Mouse (Mus musculus): Measurements from ENCODE around the gene Cd5.

The Cd5 gene

GRCm38 (mm10) chr19:10759525-10759924 lies 20.7 kb upstream of the Cd5 start:
- in situ Hi-C loops (cut with MboI, MseI), result no loop called here

GRCm38 (mm10) chr19:10758708-10759107 lies 19.9 kb upstream of the Cd5 start:
- in situ Hi-C loops (cut with MboI, MseI), result no loop called here

GRCm38 (mm10) chr19:10757526-10757925 lies 18.7 kb upstream of the Cd5 start:
- in situ Hi-C loops (cut with MboI, MseI), result no loop called here

DNA sequence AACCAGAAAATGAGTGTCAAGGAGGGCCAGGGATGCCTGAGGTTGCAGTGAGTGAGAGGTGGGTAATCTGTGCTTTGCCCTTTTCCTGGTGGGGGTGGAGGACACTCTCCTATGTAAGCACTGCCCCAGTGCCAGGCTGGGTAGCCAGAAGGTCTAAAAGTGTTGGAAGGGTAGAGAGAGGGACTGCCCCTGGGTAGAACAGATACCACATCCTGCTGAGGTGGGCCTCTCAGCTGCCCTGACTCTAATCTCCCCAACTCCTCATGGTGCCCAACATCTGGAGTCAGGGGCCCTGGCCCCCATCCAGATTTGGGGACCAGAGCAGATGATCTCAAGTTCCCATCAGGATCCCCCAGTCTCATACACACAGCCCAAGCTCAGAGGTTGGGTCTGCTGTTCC lies 18.3 kb upstream of the Cd5 start:
- in situ Hi-C loops (cut with MboI, MseI), result no loop called here

DNA sequence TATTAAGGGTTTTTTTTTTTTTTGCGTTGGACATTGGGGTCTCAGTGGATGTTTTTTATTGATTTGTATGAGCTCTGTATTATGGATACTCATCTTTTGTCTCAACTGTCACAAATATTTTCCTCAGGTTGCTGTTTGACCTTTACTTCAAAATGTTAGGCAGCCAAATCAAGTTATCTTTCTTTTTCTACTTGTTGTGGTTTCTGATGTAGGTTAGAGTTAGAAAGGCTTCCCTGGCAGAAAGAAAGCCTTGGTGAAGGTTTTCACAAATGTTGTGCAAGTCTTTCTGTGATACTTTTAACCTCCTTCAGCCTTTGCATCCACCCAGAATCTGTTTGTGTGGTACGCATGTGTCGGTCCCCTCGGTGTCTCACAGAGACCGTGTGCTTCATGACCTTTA lies 13.8 kb upstream of the Cd5 start:
- in situ Hi-C loops (cut with MboI, MseI), result no loop called here

DNA sequence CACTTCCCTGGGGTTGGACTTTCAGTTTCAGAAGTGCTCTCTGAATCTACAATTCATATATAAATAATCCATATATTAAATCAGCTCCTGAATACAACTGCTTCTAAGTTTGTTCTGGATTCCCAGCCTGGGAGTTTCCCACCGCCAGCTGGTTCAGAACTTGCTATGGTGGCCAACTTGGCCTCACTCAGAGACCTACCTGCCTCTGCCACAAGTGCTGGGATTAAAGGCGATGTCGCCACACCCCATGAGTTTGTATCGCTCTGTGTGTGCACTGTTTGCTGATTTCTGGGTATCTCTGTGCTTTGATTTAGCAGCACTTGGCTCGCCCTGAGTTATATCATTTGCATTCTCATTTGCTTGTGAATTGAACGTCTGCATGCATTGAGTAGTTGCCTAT lies 13.3 kb upstream of the Cd5 start:
- in situ Hi-C loops (cut with MboI, MseI), result no loop called here

DNA sequence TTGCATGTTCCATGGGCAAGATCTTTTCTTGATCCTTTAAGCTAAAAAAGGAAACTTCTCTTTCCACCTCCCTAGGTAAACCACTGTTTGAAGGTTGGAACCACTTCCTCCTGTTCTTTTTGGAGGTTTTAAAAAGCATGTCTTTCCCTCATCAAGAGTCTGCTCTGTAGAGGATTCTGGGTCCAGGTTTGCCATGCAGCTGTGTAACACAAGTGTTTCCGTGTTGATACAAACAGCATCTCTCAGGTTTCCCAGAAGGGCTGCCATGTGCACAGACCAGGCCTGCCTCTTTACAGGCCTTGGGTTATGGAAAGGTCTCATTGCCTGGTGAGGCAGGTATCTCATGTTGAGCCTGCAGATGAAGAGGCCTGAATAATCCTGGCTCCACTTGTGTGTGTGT lies 12.8 kb upstream of the Cd5 start:
- in situ Hi-C loops (cut with MboI, MseI), result no loop called here

DNA sequence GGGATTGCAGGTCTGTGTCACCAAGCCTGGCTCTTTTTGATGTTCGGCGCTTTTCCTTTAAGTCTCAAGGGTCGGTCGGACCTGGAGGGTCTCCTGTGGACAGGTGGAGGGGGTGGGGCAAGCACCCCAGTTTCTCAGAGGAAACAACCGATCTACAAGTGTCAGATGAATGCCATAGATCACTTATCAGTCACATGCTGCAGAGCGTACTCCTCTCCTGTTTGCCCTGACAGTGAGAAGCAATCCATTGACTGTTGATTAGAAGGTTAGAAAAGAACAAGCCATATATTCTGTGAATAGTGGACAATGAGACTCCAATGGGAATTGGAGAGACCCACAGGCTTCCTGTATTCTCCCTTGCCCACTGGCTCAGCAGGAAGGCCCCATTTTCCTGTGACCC lies 11.4 kb upstream of the Cd5 start:
- in situ Hi-C loops (cut with MboI, MseI), result no loop called here

DNA sequence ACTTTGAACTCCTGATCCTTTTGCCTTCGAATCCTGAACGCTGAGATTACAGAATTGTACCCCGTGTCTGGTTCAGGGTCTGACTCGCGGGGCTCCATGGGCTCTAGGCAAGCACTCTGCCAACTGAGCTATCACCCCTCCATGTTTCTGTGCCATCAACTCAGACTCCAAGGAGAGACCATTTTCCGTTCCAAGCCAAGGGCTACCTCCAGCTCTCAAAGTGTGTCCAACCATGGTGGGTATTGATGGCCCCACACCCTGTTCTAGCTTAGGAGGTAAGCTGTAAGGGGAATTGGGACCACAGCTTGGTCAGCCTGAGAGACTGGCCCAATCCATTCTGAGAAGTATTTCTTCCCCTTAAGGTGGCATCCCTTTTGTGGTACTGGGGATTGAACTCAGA lies 10.5 kb upstream of the Cd5 start:
- in situ Hi-C loops (cut with MboI, MseI), result loop anchor here (25.0 kb wide), 1 partner anchor 738 kb away; the partner anchor contains the start of gene Gm8369

- in situ Hi-C loops (cut with MboI, MseI), result loop anchor here (25.0 kb wide), 1 partner anchor 739 kb away; the partner anchor contains the start of gene Gm8369
These were observed 9.8 kb upstream of the Cd5 start for GRCm38 (mm10) chr19:10748401-10749102.

DNA sequence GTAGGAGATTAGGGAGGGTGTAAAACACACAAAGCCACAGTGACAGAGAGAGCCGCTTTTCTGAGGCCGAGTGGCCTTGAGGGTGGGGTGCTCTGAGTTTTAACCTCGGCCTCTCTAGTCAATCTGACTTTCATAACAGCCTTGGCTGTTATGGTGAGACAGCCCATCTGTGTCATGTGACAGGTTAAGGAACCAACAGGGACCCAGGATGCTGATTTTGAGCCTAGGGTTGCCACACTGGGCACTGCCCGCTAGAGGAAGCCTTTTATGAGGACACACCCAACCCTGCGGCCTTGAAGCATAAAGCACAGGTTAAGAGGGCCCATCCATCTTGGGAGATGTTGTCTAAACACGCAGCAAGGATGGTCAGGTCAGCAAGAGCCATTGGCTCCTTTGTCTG lies 8.9 kb upstream of the Cd5 start:
- in situ Hi-C loops (cut with MboI, MseI), result loop anchor here (25.0 kb wide), 1 partner anchor 740 kb away; the partner anchor contains the start of gene Gm8369

GRCm38 (mm10) chr19:10747182-10747581 lies 8.4 kb upstream of the Cd5 start:
- in situ Hi-C loops (cut with MboI, MseI), result loop anchor here (25.0 kb wide), 1 partner anchor 740 kb away; the partner anchor contains the start of gene Gm8369

DNA sequence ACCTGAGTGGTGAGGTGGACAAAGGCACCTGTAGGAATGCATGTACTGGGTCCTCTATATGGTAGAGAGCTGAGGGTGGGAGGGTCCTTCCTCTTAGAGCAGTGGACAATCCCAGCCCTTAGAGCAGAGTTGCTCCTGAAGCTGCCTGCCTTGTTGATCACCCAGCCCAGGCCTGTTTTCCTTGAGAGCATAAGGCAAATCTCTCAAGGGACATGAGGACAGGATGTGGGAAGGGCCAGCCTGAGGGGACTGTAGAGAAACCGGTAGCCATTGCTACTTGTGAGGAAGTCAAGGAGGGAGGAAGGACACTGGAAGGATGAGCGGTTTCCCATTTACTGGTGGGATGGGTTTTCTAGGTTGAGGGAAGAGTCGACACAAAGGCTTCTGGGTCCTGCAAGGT lies 3.8 kb upstream of the Cd5 start:
- in situ Hi-C loops (cut with MboI, MseI), result loop anchor here (25.0 kb wide), 1 partner anchor 745 kb away; the partner anchor contains the start of gene Gm8369

GRCm38 (mm10) chr19:10742145-10742544 lies 3.3 kb upstream of the Cd5 start:
- in situ Hi-C loops (cut with MboI, MseI), result loop anchor here (25.0 kb wide), 1 partner anchor 745 kb away; the partner anchor contains the start of gene Gm8369

DNA sequence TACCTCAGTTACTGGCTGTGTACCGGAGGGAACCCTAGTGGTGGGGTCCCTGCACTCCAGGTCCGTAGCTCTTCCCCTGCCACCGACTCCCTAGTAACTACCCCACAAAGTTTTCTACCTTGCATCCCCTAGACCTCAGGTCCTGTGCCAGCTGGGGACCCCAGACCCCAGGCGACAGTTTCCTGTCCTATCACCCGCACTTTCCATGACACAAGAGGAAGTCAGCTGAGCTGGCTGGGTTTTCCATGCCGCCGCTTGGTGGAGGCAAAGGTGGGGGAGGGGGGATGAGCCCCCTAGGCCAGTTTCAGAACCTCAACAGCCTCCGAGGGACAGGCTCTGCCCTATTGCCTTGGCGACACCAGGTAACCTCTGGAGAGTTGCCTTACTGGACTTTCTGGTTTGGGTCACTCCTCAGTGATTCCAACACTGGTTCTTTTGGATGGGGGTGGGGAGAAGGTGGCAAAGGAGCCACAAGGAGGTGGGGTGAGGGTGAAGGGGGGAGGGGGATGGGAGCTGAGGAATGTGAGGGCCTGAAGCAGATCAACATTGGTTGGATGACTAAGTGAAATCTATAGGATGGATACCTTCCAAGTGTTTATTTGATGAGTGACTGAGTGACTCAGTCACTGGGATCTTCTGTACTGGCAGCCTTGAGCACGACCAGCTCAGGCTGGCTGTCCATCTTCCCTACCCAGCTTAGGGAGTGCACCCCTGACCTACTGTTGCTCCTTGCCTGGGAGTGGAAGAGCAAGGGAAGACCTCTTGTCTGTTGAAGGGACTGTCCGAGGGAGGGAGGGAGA lies 2.0 kb upstream of the Cd5 start:
- in situ Hi-C loops (cut with MboI, MseI), result loop anchor here (25.0 kb wide), 1 partner anchor 746 kb away; the partner anchor contains the start of gene Gm8369

- in situ Hi-C loops (cut with MboI, MseI), result loop anchor here (5.0 to 25.0 kb wide), 3 partner anchors 45 to 747 kb away; partner anchors contain the start of gene Gm8369
These were observed 1.1 kb upstream of the Cd5 start for GRCm38 (mm10) chr19:10739916-10740315.

- in situ Hi-C loops (cut with MboI, MseI), result loop anchor here (5.0 to 25.0 kb wide), 3 partner anchors 47 to 749 kb away; partner anchors contain the start of gene Gm8369
These were observed 764 bp downstream of the Cd5 start for GRCm38 (mm10) chr19:10738038-10738437.

GRCm38 (mm10) chr19:10735861-10736260 lies 2.9 kb downstream of the Cd5 start:
- in situ Hi-C loops (cut with MboI, MseI), result loop anchor here (5.0 to 25.0 kb wide), 3 partner anchors 49 to 751 kb away; partner anchors contain the start of gene Gm8369

DNA sequence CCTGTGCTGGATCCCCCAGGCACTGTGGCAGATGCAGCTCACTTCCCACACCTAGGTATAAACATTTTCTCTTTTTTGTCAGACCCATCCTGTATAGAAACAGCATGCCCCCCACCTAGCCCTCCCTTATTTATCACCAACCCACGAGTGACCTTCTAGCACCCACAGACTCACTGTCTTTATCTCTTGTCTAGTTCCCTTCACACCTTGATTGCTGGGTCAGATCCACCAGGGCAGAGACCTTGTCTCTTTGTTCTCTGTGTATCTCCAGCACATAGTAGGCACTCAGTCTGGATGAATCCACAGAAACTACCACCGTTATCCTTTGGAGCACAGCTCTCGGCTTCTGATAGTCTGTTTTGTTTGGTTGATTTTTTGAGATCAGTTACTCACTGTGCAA lies 3.7 kb downstream of the Cd5 start:
- in situ Hi-C loops (cut with MboI, MseI), result loop anchor here (5.0 to 25.0 kb wide), 3 partner anchors 50 to 752 kb away; partner anchors contain the start of gene Gm8369

DNA sequence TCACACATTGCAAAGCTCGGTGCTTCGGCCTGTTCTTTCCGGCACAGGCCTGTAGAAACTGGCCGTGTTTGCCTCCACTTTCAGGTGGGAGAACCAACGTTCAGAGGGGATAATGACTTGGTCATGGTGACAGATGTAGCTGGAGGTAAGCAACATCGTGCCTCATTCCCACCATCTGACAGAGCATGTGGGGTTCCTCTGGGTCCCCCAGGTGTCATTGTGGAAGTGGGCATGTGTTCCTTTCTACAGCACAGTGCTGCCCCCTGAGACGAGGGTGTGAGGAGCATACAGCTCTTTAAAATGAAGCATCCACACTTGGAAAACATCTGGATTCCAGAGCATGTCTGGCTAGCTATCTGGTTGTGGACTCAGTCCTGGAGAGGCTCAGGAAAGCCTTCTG lies 4.2 kb downstream of the Cd5 start:
- in situ Hi-C loops (cut with MboI, MseI), result loop anchor here (10.0 to 25.0 kb wide), 2 partner anchors 50 to 753 kb away; partner anchors contain the start of gene Gm8369

DNA sequence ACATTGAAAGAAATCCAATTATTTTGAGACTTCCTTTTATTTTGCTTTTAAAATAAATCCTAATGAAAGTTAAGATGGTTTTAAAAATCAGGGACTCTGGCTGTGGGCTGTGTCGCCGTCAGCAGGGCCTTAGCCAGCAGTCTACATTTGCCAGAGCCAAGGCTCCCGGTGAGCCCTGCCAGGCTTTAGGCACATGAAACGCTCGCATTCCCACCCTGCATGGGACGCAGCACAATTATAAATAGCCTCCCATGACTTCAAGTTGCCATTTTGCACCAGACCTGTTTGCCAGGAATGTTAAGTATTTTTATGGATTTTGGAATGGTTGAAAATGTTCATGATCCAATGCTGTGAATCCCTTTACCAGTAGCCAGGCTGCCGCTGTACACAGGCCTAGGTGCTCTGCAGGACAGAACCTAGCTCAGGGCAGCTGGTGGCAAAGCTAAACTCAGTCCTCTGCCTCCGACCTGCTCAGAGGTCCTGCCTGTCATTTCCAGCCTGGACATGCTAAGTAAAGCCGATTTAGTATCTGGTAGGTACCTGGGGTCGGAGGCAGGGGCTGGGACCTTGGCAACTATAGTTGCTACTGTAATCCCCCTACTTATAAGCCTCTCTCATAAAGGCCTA lies 5.2 kb downstream of the Cd5 start:
- in situ Hi-C loops (cut with MboI, MseI), result loop anchor here (10.0 to 25.0 kb wide), 2 partner anchors 51 to 754 kb away; partner anchors contain the start of gene Gm8369

All from regulatory T cell (primary cell).